Mouse (Mus musculus) brain, embryonic 14.5 days (tissue): ENCODE data around the gene Gm7075.

Experiments
- CTCF ChIP-seq: fragments of 200-500 bp; IDR thresholded peaks from 2 replicates; pipeline ENCODE4 v1.5.1; 2012; ENCODE audit warnings: inconsistent platforms, mild to moderate bottlenecking, moderate library complexity, borderline replicate concordance; ENCODE audit not compliant: insufficient read depth, insufficient read length; ENCODE audit errors: extremely low read depth
- POLR2A ChIP-seq: fragments of 200-500 bp; IDR thresholded peaks from 2 replicates; pipeline ENCODE4 v1.6.1; 2012; ENCODE audit warnings: mild to moderate bottlenecking, inconsistent platforms, borderline replicate concordance; ENCODE audit not compliant: poor library complexity, insufficient read depth, insufficient read length, severe bottlenecking; ENCODE audit errors: extremely low read depth

DNA sequence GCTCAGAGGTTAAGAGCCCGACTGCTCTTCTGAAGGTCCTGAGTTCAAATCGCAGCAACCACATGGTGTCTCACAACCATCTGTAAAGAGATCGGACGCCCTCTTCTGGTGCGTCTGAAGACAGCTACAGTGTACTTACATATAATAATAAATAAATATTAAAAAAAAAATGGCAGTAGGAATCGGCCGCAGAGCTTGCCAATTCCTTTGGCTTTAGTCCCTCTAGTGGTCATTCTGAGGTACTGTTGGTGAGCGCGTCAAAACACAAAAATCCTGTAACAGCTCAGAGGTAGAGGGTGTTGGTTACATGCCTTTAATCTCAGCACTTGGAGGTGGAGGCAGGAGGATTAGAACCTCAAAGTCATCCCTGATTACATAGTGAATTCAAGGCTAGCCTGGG lies 44.1 kb downstream of the Gm7075 start:
- TF ChIP-seq POLR2A = no peak
- TF ChIP-seq CTCF = peak; percentile 74; the same call in 1 of the 2 replicates
